Mouse (Mus musculus) liver, adult 2 months (tissue): ENCODE measurements around the gene Dhdds.

Experiments used
- CTCF ChIP-seq: fragments of 200-500 bp; IDR thresholded peaks from 2 replicates; pipeline ENCODE4 v1.5.1; 2011; ENCODE audit warnings: low read depth, low read length, control low read depth
- POLR2A ChIP-seq: fragments of 200-500 bp; IDR thresholded peaks from 2 replicates; pipeline ENCODE4 v1.6.1; 2011; ENCODE audit warnings: low read length, control low read depth; ENCODE audit not compliant: insufficient read depth; ENCODE audit errors: extremely low read depth

DNA sequence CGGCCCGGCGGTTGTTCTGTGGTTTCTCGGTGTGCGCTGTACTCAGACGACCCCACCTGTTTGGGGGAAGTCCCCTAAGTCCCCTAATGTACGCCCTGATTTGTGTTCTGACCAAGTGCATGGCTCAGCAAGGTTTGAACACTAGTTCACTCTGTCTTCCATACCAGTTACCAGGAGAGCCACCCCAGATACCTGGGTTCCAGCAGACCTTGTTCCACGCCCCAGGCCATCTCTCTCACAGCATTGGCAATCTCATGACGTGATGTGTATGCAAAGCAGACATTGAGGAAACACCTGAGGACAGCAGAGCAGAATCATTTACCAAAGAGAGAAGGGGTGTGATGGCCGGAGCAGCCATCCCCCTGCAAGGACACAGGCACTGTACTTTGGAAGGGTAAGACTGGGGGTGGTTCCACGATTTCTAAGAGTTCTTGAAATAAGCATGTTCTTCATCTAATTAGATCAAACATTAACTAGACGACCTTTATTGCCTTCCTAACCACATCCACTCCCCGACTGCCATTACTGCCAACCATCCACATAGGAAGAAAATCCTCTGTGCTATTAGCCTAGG is 9.5 kb downstream of the Dhdds start:
- TF ChIP-seq CTCF (no peak), POLR2A (no peak)
